Mouse (Mus musculus): Measurements from ENCODE around the gene Etnk2. TPM values are rescaled to one million over a fixed set of nuclear protein-coding genes. Genes with fewer than 3 reads are reported as not detected.
A peak's percentile ranks its signal among the peaks of the same experiment; 100 is the strongest.

Gene Etnk2
- polyA plus RNA-seq, 1 experiment: 3.3 TPM

- 0 out of 2 replicates have a peak overlapping the region, but pooled peaks have one; percentile 12 for H3K27ac ChIP-seq (ENCODE audit: insufficient read depth, low read length)
- H3K9me3 ChIP-seq (replicated peaks; ENCODE audit: control insufficient read depth, insufficient read depth, low read length, poor library complexity, severe bottlenecking): no peaks in the 10 kb centered on the region
- peaks cover 8% of the 10 kb centered on the region for H3K4me1 ChIP-seq (ENCODE audit: control insufficient read depth, insufficient read depth, low read length)
- no peak overlapping the region for H3K9ac ChIP-seq (ENCODE audit: low read depth, poor library complexity, severe bottlenecking)
- TF ChIP-seq POLR2A (IDR thresholded peaks at IDR 0.05; ENCODE audit: insufficient read depth, low read length) (no peak), EP300 (IDR thresholded peaks at IDR 0.05; ENCODE audit: insufficient read depth, low read depth, low read length) (no peak), CTCF (IDR thresholded peaks at IDR 0.05; ENCODE audit: low read depth, low read length) (no peak)
- no peaks in the 10 kb centered on the region for H3K27me3 ChIP-seq (ENCODE audit: control insufficient read depth, insufficient read depth, low read length, poor library complexity, severe bottlenecking)
- H3K4me3 ChIP-seq (ENCODE audit: low read depth, low read length): no peak overlapping the region
- H3K36me3 ChIP-seq (ENCODE audit: control insufficient read depth, insufficient read depth, low read length, poor library complexity, severe bottlenecking): no peaks in the 10 kb centered on the region
Observed at GRCm38 (mm10) chr1:133366951-133367605, 3.7 kb downstream of the Etnk2 start.

- H3K27me3 ChIP-seq (ENCODE audit: control insufficient read depth, insufficient read depth, low read length, poor library complexity, severe bottlenecking): no peaks in the 10 kb centered on the region
- TF ChIP-seq CTCF (IDR thresholded peaks at IDR 0.05; ENCODE audit: low read depth, low read length): no peak
- no peak for TF ChIP-seq POLR2A (IDR thresholded peaks at IDR 0.05; ENCODE audit: insufficient read depth, low read length)
- TF ChIP-seq EP300 (IDR thresholded peaks at IDR 0.05; ENCODE audit: insufficient read depth, low read depth, low read length): no peak
- H3K36me3 ChIP-seq (ENCODE audit: control insufficient read depth, insufficient read depth, low read length, poor library complexity, severe bottlenecking): no peaks in the 10 kb centered on the region
- peak overlapping the region; percentile 12 for H3K27ac ChIP-seq (ENCODE audit: insufficient read depth, low read length)
- no peak overlapping the region for H3K4me3 ChIP-seq (ENCODE audit: low read depth, low read length)
- H3K9ac ChIP-seq (ENCODE audit: low read depth, poor library complexity, severe bottlenecking): no peak overlapping the region
- no peaks in the 10 kb centered on the region for H3K9me3 ChIP-seq (replicated peaks; ENCODE audit: control insufficient read depth, insufficient read depth, low read length, poor library complexity, severe bottlenecking)
- H3K4me1 ChIP-seq (ENCODE audit: control insufficient read depth, insufficient read depth, low read length): peaks cover 8% of the 10 kb centered on the region
Observed at GRCm38 (mm10) chr1:133367606-133368488, 4.5 kb downstream of the Etnk2 start.

GRCm38 (mm10) chr1:133368644-133369043 lies 5.3 kb downstream of the Etnk2 start:
- no peak overlapping the region for H3K27ac ChIP-seq (ENCODE audit: insufficient read depth, low read length)
- H3K4me3 ChIP-seq (ENCODE audit: low read depth, low read length): no peak overlapping the region
- no peaks in the 10 kb centered on the region for H3K9me3 ChIP-seq (replicated peaks; ENCODE audit: control insufficient read depth, insufficient read depth, low read length, poor library complexity, severe bottlenecking)
- no peaks in the 10 kb centered on the region for H3K36me3 ChIP-seq (ENCODE audit: control insufficient read depth, insufficient read depth, low read length, poor library complexity, severe bottlenecking)
- H3K27me3 ChIP-seq (ENCODE audit: control insufficient read depth, insufficient read depth, low read length, poor library complexity, severe bottlenecking): no peaks in the 10 kb centered on the region
- peaks cover 8% of the 10 kb centered on the region for H3K4me1 ChIP-seq (ENCODE audit: control insufficient read depth, insufficient read depth, low read length)
- TF ChIP-seq EP300 (IDR thresholded peaks at IDR 0.05; ENCODE audit: insufficient read depth, low read depth, low read length): no peak
- TF ChIP-seq CTCF (IDR thresholded peaks at IDR 0.05; ENCODE audit: low read depth, low read length): no peak
- TF ChIP-seq POLR2A (IDR thresholded peaks at IDR 0.05; ENCODE audit: insufficient read depth, low read length): no peak
- H3K9ac ChIP-seq (ENCODE audit: low read depth, poor library complexity, severe bottlenecking): no peak overlapping the region

GRCm38 (mm10) chr1:133370352-133370751 lies 7.0 kb downstream of the Etnk2 start:
- Histone ChIP-seq H3K4me3 (ENCODE audit: low read depth, low read length) (no peak overlapping the region), H3K4me1 (ENCODE audit: control insufficient read depth, insufficient read depth, low read length) (peaks cover 6% of the 10 kb centered on the region), H3K27ac (ENCODE audit: insufficient read depth, low read length) (no peak overlapping the region), H3K9me3 (replicated peaks; ENCODE audit: control insufficient read depth, insufficient read depth, low read length, poor library complexity, severe bottlenecking) (no peaks in the 10 kb centered on the region), H3K9ac (ENCODE audit: low read depth, poor library complexity, severe bottlenecking) (no peak overlapping the region), H3K27me3 (ENCODE audit: control insufficient read depth, insufficient read depth, low read length, poor library complexity, severe bottlenecking) (no peaks in the 10 kb centered on the region), H3K36me3 (ENCODE audit: control insufficient read depth, insufficient read depth, low read length, poor library complexity, severe bottlenecking) (no peaks in the 10 kb centered on the region)
- no peak for TF ChIP-seq POLR2A (IDR thresholded peaks at IDR 0.05; ENCODE audit: insufficient read depth, low read length)
- TF ChIP-seq EP300 (IDR thresholded peaks at IDR 0.05; ENCODE audit: insufficient read depth, low read depth, low read length): no peak
- no peak for TF ChIP-seq CTCF (IDR thresholded peaks at IDR 0.05; ENCODE audit: low read depth, low read length)

GRCm38 (mm10) chr1:133371431-133371830 lies 8.1 kb downstream of the Etnk2 start:
- H3K36me3 ChIP-seq (ENCODE audit: control insufficient read depth, insufficient read depth, low read length, poor library complexity, severe bottlenecking): no peaks in the 10 kb centered on the region
- H3K9ac ChIP-seq (ENCODE audit: low read depth, poor library complexity, severe bottlenecking): no peak overlapping the region
- H3K4me3 ChIP-seq (ENCODE audit: low read depth, low read length): no peak overlapping the region
- H3K9me3 ChIP-seq (replicated peaks; ENCODE audit: control insufficient read depth, insufficient read depth, low read length, poor library complexity, severe bottlenecking): no peaks in the 10 kb centered on the region
- TF ChIP-seq POLR2A (IDR thresholded peaks at IDR 0.05; ENCODE audit: insufficient read depth, low read length) (no peak), EP300 (IDR thresholded peaks at IDR 0.05; ENCODE audit: insufficient read depth, low read depth, low read length) (no peak), CTCF (IDR thresholded peaks at IDR 0.05; ENCODE audit: low read depth, low read length) (no peak)
- H3K27me3 ChIP-seq (ENCODE audit: control insufficient read depth, insufficient read depth, low read length, poor library complexity, severe bottlenecking): no peaks in the 10 kb centered on the region
- no peak overlapping the region for H3K27ac ChIP-seq (ENCODE audit: insufficient read depth, low read length)
- H3K4me1 ChIP-seq (ENCODE audit: control insufficient read depth, insufficient read depth, low read length): peaks cover 5% of the 10 kb centered on the region

GRCm38 (mm10) chr1:133372113-133372512 lies 8.7 kb downstream of the Etnk2 start:
- no peak overlapping the region for H3K4me3 ChIP-seq (ENCODE audit: low read depth, low read length)
- no peaks in the 10 kb centered on the region for H3K9me3 ChIP-seq (replicated peaks; ENCODE audit: control insufficient read depth, insufficient read depth, low read length, poor library complexity, severe bottlenecking)
- no peaks in the 10 kb centered on the region for H3K36me3 ChIP-seq (ENCODE audit: control insufficient read depth, insufficient read depth, low read length, poor library complexity, severe bottlenecking)
- H3K4me1 ChIP-seq (ENCODE audit: control insufficient read depth, insufficient read depth, low read length): peaks cover 5% of the 10 kb centered on the region
- no peaks in the 10 kb centered on the region for H3K27me3 ChIP-seq (ENCODE audit: control insufficient read depth, insufficient read depth, low read length, poor library complexity, severe bottlenecking)
- H3K9ac ChIP-seq (ENCODE audit: low read depth, poor library complexity, severe bottlenecking): no peak overlapping the region
- TF ChIP-seq CTCF (IDR thresholded peaks at IDR 0.05; ENCODE audit: low read depth, low read length) (no peak), EP300 (IDR thresholded peaks at IDR 0.05; ENCODE audit: insufficient read depth, low read depth, low read length) (no peak), POLR2A (IDR thresholded peaks at IDR 0.05; ENCODE audit: insufficient read depth, low read length) (no peak)
- H3K27ac ChIP-seq (ENCODE audit: insufficient read depth, low read length): no peak overlapping the region
